Mouse (Mus musculus) adrenal gland, postnatal 25 days (tissue): ENCODE measurements around the gene H2-Oa. TPM values are rescaled to one million over a fixed set of nuclear protein-coding genes. Genes with fewer than 3 reads are reported as not detected.
"Not testable (repeated sequence)": the region's sequence is repeated elsewhere in the genome, so short reads cannot be mapped to it uniquely, and the experiment has no call there.

Source experiments
- DNase-seq: peaks from one replicate; pipeline ENCODE4 v3.0.0; 2021; ENCODE audit warnings: mixed read lengths
- total RNA-seq: library from RNA; stranded (reverse); gene quantifications from 2 replicates; pipeline ENCODE4 v1.2.3, GENCODE M21; 2021

Gene H2-Oa
- total RNA-seq, 1 experiment from 2014 or later: 0.27 TPM

DNA sequence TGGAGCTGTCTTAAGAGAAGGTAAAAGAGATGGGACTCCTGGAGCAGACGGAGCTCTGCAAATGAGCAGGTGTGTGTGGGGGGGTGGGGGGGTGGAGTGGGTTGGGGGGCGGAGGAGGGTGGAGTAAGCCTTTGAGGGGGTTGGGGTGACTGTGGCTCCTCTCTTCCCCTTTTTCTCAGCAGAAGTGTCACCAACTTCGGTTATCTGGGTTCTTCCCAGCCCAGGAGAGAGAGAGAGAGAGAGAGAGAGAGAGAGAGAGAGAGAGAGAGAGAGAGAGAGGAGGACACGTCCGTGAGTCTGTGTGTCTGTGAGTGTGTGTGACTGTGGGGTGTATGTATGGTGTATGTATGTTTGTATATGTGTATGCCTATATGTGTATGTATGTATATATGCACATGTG lies 51.3 kb downstream of the H2-Oa start:
- no peak for DNase-seq

- not testable (repeated sequence) for DNase-seq
Observed at GRCm38 (mm10) chr17:34144221-34144620, 52.1 kb downstream of the H2-Oa start.

Other genes with a start within 250 kb of the H2-Oa start
- gene Cd320, start 249.2 kb upstream of the H2-Oa start, total RNA-seq: 27.0 and 40.5 TPM in 2 replicates
- not detected in 2 replicates for gene Gm7029, start 218.5 kb upstream of the H2-Oa start, total RNA-seq
- 7.0 and 11.3 TPM in 2 replicates for gene Kifc1, start 201.7 kb upstream of the H2-Oa start, total RNA-seq
- not detected in 2 replicates for gene Platr17, start 187.2 kb upstream of the H2-Oa start, total RNA-seq
- gene Daxx, start 182.9 kb upstream of the H2-Oa start, total RNA-seq: 35.2 and 36.4 TPM in 2 replicates
- 101 and 166 TPM in 2 replicates for gene Tapbp, start 176.4 kb upstream of the H2-Oa start, total RNA-seq
- gene Zbtb22, start 176.4 kb upstream of the H2-Oa start, total RNA-seq: 27.4 and 38.8 TPM in 2 replicates
- gene Rgl2, start 162.8 kb upstream of the H2-Oa start, total RNA-seq: 68.9 and 72.7 TPM in 2 replicates
- 101 and 102 TPM in 2 replicates for gene Pfdn6, start 152.0 kb upstream of the H2-Oa start, total RNA-seq
- 38.7 and 40.4 TPM in 2 replicates for gene Wdr46, start 151.7 kb upstream of the H2-Oa start, total RNA-seq
- gene B3galt4, start 140.9 kb upstream of the H2-Oa start, total RNA-seq: 8.5 and 8.9 TPM in 2 replicates
- 57.4 and 70.0 TPM in 2 replicates for gene Vps52, start 136.5 kb upstream of the H2-Oa start, total RNA-seq
- gene Rps18, start 136.3 kb upstream of the H2-Oa start, total RNA-seq: 630 and 736 TPM in 2 replicates
- 321 and 327 TPM in 2 replicates for gene H2-K1, start 92.0 kb upstream of the H2-Oa start, total RNA-seq
- 50.8 and 66.2 TPM in 2 replicates for gene Ring1, start 67.7 kb upstream of the H2-Oa start, total RNA-seq
- gene H2-Ke6, start 64.3 kb upstream of the H2-Oa start, total RNA-seq: 239 TPM in 2 replicates
- 149 and 162 TPM in 2 replicates for gene Slc39a7, start 60.7 kb upstream of the H2-Oa start, total RNA-seq
- 66.8 and 71.0 TPM in 2 replicates for gene Rxrb, start 60.5 kb upstream of the H2-Oa start, total RNA-seq
- 0.91 and 3.0 TPM in 2 replicates for gene Col11a2, start 52.9 kb upstream of the H2-Oa start, total RNA-seq
- gene H2-DMa, start 27.2 kb downstream of the H2-Oa start, total RNA-seq: 9.0 and 11.5 TPM in 2 replicates
- 209 and 233 TPM in 2 replicates for gene Brd2, start 30.3 kb downstream of the H2-Oa start, total RNA-seq
- 1.7 TPM in 1 of 2 replicates, not detected in the other for gene H2-DMb2, start 51.0 kb downstream of the H2-Oa start, total RNA-seq
- gene H2-DMb1, start 60.7 kb downstream of the H2-Oa start, total RNA-seq: 2.4 and 3.0 TPM in 2 replicates
- gene Tap1, start 95.2 kb downstream of the H2-Oa start, total RNA-seq: 14.4 and 20.9 TPM in 2 replicates
- gene Psmb9, start 95.4 kb downstream of the H2-Oa start, total RNA-seq: 7.0 and 14.5 TPM in 2 replicates
- gene Psmb8, start 105.4 kb downstream of the H2-Oa start, total RNA-seq: 11.7 and 23.5 TPM in 2 replicates
- 43.1 and 56.6 TPM in 2 replicates for gene Tap2, start 111.2 kb downstream of the H2-Oa start, total RNA-seq
- gene H2-Ob, start 146.6 kb downstream of the H2-Oa start, total RNA-seq: 0.43 TPM in 1 of 2 replicates, not detected in the other
- 15.5 and 17.0 TPM in 2 replicates for gene H2-Ab1, start 165.3 kb downstream of the H2-Oa start, total RNA-seq
- gene H2-Aa, start 195.5 kb downstream of the H2-Oa start, total RNA-seq: 14.2 and 19.2 TPM in 2 replicates
- 14.0 and 18.1 TPM in 2 replicates for gene H2-Eb1, start 213.5 kb downstream of the H2-Oa start, total RNA-seq
- not detected in 2 replicates for gene H2-Eb2, start 233.3 kb downstream of the H2-Oa start, total RNA-seq